ENCODE assay signal across 13 mouse cellular contexts in the genomic region with DNA sequence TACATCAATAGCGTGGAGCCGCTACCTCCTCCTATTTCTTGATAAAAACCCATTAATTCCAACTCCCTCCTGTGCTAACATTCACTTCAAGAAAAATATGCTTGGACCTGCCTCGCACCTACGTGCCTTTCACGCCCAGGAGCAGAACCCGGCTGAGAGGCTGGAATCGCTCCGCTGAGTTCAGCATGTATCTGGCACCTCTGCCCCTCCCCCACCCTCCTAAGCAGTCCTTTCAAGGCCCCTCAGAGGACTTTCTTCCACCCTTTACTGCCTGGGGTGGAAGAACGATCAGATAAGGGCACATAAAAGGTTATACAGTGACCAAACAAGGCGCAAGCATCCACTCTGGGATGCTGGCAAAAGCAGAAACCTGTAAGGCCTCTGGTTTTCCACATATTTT. TPM values are rescaled to one million over a fixed set of nuclear protein-coding genes. Genes with fewer than 3 reads are reported as not detected.
DNase-seq lines count a peak whose midpoint lies in the region; ATAC-seq and TF ChIP-seq lines count a peak whose summit lies in the region.
"Had no signal": no experiment of that assay in that cellular context is flagged by ENCODE, and none has a peak within 500 bp of the region (broad histone marks: within the 10 kb centered on the region; RNA-seq: fewer than 3 reads in every experiment).

No protein-coding gene starts in this region.

- DNase-seq in heart, postnatal 25 days (ENCODE audit: low spot score): no peak
- no peak for DNase-seq in ES-E14 (ENCODE audit: low read depth, low spot score)
- no peak for DNase-seq in thymus, adult 2 months
- DNase-seq in layer of hippocampus, adult 9-10 months (ENCODE audit: low spot score): no peak
- no peak for DNase-seq in gastrocnemius, adult 18-20 months (ENCODE audit: low spot score)
- DNase-seq: cerebellum, adult 18-20 months had no signal

- H3K27ac ChIP-seq in heart, embryonic 13.5 days (replicated peaks): no peak overlapping the region
- no peak overlapping the region for H3K27ac ChIP-seq in ES-E14 (ENCODE audit: insufficient read depth, low read depth, low read length, poor library complexity, severe bottlenecking)
- 0 out of 2 replicates have a peak overlapping the region, but pooled peaks have one; percentile 68 for H3K27ac ChIP-seq in intestine, embryonic 15.5 days
- no peak overlapping the region for H3K27ac ChIP-seq in midbrain, embryonic 12.5 days (replicated peaks)
- H3K27ac ChIP-seq in thymus, adult 2 months (ENCODE audit: control insufficient read depth, insufficient read depth, low read length): no peak overlapping the region
- H3K27ac ChIP-seq: hindbrain, postnatal 0 days; liver, embryonic 14.5 days; neural tube, embryonic 12.5 days had no signal

- ATAC-seq in heart, embryonic 13.5 days (ENCODE audit: extremely low read depth, insufficient number of reproducible peaks, low FRiP score, low TSS enrichment): no peak
- ATAC-seq in intestine, embryonic 15.5 days: peak; percentile 90
- ATAC-seq in midbrain, embryonic 12.5 days (ENCODE audit: low FRiP score, low read depth): no peak
- ATAC-seq: hindbrain, postnatal 0 days had no signal

- peaks cover 8% of the 10 kb centered on the region for H3K4me1 ChIP-seq in heart, embryonic 13.5 days
- peaks cover 4 to 22% of the 10 kb centered on the region in 2 experiments; a peak in 2 of 4 replicates for H3K4me1 ChIP-seq in ES-E14 (ENCODE audit: control insufficient read depth in 2 of 2, insufficient read depth in 2 of 2, low read length in 2 of 2, poor library complexity in 1 of 2)
- no peaks in the 10 kb centered on the region for H3K4me1 ChIP-seq in intestine, embryonic 15.5 days (replicated peaks)
- peaks cover 5% of the 10 kb centered on the region for H3K4me1 ChIP-seq in midbrain, embryonic 12.5 days
- no peaks in the 10 kb centered on the region for H3K4me1 ChIP-seq in thymus, adult 2 months (replicated peaks; ENCODE audit: control insufficient read depth, insufficient read depth, low read length)

- no peak overlapping the region for H3K4me3 ChIP-seq in heart, embryonic 13.5 days
- peak overlapping the region in 1 of 2 experiments; percentile 19; a peak in 1 of 4 replicates for H3K4me3 ChIP-seq in ES-E14 (ENCODE audit: insufficient read depth in 1 of 2, low read depth in 1 of 2, low read length in 2 of 2, poor library complexity in 1 of 2, severe bottlenecking in 1 of 2)
- H3K4me3 ChIP-seq in intestine, embryonic 15.5 days (replicated peaks): no peak overlapping the region
- H3K4me3 ChIP-seq in midbrain, embryonic 12.5 days: no peak overlapping the region
- no peak overlapping the region for H3K4me3 ChIP-seq in thymus, adult 2 months (ENCODE audit: control insufficient read depth, insufficient read depth, low read length)
- H3K4me3 ChIP-seq: neural tube, embryonic 12.5 days had no signal

- peak overlapping the region; percentile 35 for H3K4me2 ChIP-seq in heart, embryonic 13.5 days
- H3K4me2 ChIP-seq in intestine, embryonic 15.5 days (replicated peaks): no peak overlapping the region; the same call in 1 of the 2 replicates
- peak overlapping the region; percentile 25 for H3K4me2 ChIP-seq in midbrain, embryonic 12.5 days (replicated peaks)
- H3K4me2 ChIP-seq: neural tube, embryonic 12.5 days had no signal

- no peaks in the 10 kb centered on the region for H3K36me3 ChIP-seq in heart, embryonic 13.5 days
- H3K36me3 ChIP-seq in ES-E14 (ENCODE audit: control insufficient read depth, insufficient read depth, low read length, poor library complexity, severe bottlenecking): no peaks in the 10 kb centered on the region
- no peaks in the 10 kb centered on the region for H3K36me3 ChIP-seq in intestine, embryonic 15.5 days
- no peaks in the 10 kb centered on the region for H3K36me3 ChIP-seq in midbrain, embryonic 12.5 days
- no peaks in the 10 kb centered on the region for H3K36me3 ChIP-seq in thymus, adult 2 months (ENCODE audit: control insufficient read depth, insufficient read depth, low read length)
- H3K36me3 ChIP-seq: neural tube, embryonic 12.5 days had no signal

- 0 out of 2 replicates have a peak overlapping the region, but pooled peaks have one; percentile 2 for H3K9ac ChIP-seq in heart, embryonic 13.5 days
- peak overlapping the region; percentile 19; the same call in 1 of the 2 replicates for H3K9ac ChIP-seq in ES-E14 (ENCODE audit: insufficient read depth, low read depth, low read length, poor library complexity, severe bottlenecking)
- no peak overlapping the region for H3K9ac ChIP-seq in intestine, embryonic 15.5 days
- no peak overlapping the region for H3K9ac ChIP-seq in midbrain, embryonic 12.5 days (replicated peaks)
- H3K9ac ChIP-seq: liver, embryonic 14.5 days; neural tube, embryonic 12.5 days had no signal

- WGBS in heart, embryonic 13.5 days: 13% methylated on average over 10 of the region's 10 CpGs
- WGBS in intestine, embryonic 15.5 days: 8% methylated on average over 10 of the region's 10 CpGs
- 9% methylated on average over 10 of the region's 10 CpGs for WGBS in midbrain, embryonic 12.5 days
- 81% methylated on average over 10 of the region's 10 CpGs for whole genome bisulfite sequencing in thymus, adult 2 months

- H3K9me3 ChIP-seq in heart, embryonic 13.5 days: no peaks in the 10 kb centered on the region
- no peaks in the 10 kb centered on the region for H3K9me3 ChIP-seq in ES-E14 (ENCODE audit: control insufficient read depth, insufficient read depth, low read depth, low read length)
- no peaks in the 10 kb centered on the region for H3K9me3 ChIP-seq in intestine, embryonic 15.5 days
- H3K9me3 ChIP-seq in midbrain, embryonic 12.5 days: no peaks in the 10 kb centered on the region
- H3K9me3 ChIP-seq: neural tube, embryonic 12.5 days had no signal

- no peak for TF ChIP-seq POLR2A in thymus, adult 2 months (IDR thresholded peaks at IDR 0.05; ENCODE audit: control insufficient read depth, extremely low read depth, insufficient read depth, low read length, poor library complexity)

- in situ Hi-C loops in ES-E14 (cut with MboI; ENCODE audit: low sequenced_read_pairs in 2 of 2, unreplicated experiment in 2 of 2): no loop called here

- intact Hi-C loops in heart, postnatal 25 days (cut with DNase I): no loop called here

- peaks cover 7% of the 10 kb centered on the region; the same call in 1 of the 2 replicates for H3K27me3 ChIP-seq in heart, embryonic 13.5 days (replicated peaks)
- H3K27me3 ChIP-seq in intestine, embryonic 15.5 days (replicated peaks): no peaks in the 10 kb centered on the region
- 0 out of 2 replicates have a peak, but pooled peaks cover 4% of the 10 kb centered on the region for H3K27me3 ChIP-seq in midbrain, embryonic 12.5 days
- no peaks in the 10 kb centered on the region for H3K27me3 ChIP-seq in thymus, adult 2 months (ENCODE audit: control insufficient read depth, insufficient read depth, low read length)
- H3K27me3 ChIP-seq: neural tube, embryonic 12.5 days had no signal

- no peak for TF ChIP-seq CTCF in thymus, adult 2 months (IDR thresholded peaks at IDR 0.05; ENCODE audit: borderline replicate concordance, control insufficient read depth, extremely low read depth, insufficient read depth, low read length, poor library complexity)

TF ChIP-seq in ES-E14, 5 proteins besides CTCF, POLR2A, EP300 and RAD21:
- TF ChIP-seq CHD2 (IDR thresholded peaks at IDR 0.05; ENCODE audit: low read depth, low read length) (no peak), HCFC1 (IDR thresholded peaks at IDR 0.05; ENCODE audit: borderline replicate concordance, insufficient read depth, low read length) (no peak), ZC3H11A (IDR thresholded peaks at IDR 0.05; ENCODE audit: borderline replicate concordance, low read depth, low read length) (no peak), ZNF384 (IDR thresholded peaks at IDR 0.05; ENCODE audit: low read depth, low read length) (no peak), MAFK (IDR thresholded peaks at IDR 0.05; ENCODE audit: insufficient read depth, low read depth, low read length) (no peak)

RNA-seq across cellular contexts. Expression of gene Lrp2, which starts 26.4 kb away (rescaled TPM):
- 0.45 and 0.57 TPM in 2 replicates for polyA plus RNA-seq in heart, embryonic 13.5 days (2015; fragmentation: Nextera tagmentation; extraction: Ambion mirVana)
- total RNA-seq in heart, postnatal 25 days (2021): 1 to 10 TPM; 1.1 to 1.4 TPM
- 103 and 124 TPM in 2 replicates for total RNA-seq in ES-E14 (2012; rRNA removed)
- polyA plus RNA-seq in intestine, embryonic 15.5 days (2015; fragmentation: Nextera tagmentation; extraction: Ambion mirVana): 2.1 and 2.3 TPM in 2 replicates
- 5.7 and 6.9 TPM in 2 replicates for polyA plus RNA-seq in midbrain, embryonic 12.5 days (2016; fragmentation: Nextera tagmentation; extraction: Ambion mirVana)
- 0.11 and 0.50 TPM in 2 replicates for polyA plus RNA-seq in thymus, adult 2 months (2012; rRNA removed)
- total RNA-seq in gastrocnemius, adult 18-20 months (2021): under 1 TPM in 1 of 2 experiments, not detected in 1; 0.30 TPM

RNA-seq across cellular contexts. Expression of gene Bbs5, which starts 34.7 kb away (rescaled TPM):
- polyA plus RNA-seq in heart, embryonic 13.5 days (2015; fragmentation: Nextera tagmentation; extraction: Ambion mirVana): 9.6 and 13.3 TPM in 2 replicates
- total RNA-seq in heart, postnatal 25 days (2021): 1 to 10 TPM; 4.2 to 5.1 TPM
- 7.8 and 8.3 TPM in 2 replicates for total RNA-seq in ES-E14 (2012; rRNA removed)
- polyA plus RNA-seq in intestine, embryonic 15.5 days (2015; fragmentation: Nextera tagmentation; extraction: Ambion mirVana): 10.4 and 15.8 TPM in 2 replicates
- polyA plus RNA-seq in midbrain, embryonic 12.5 days (2016; fragmentation: Nextera tagmentation; extraction: Ambion mirVana): 18.6 and 21.1 TPM in 2 replicates
- polyA plus RNA-seq in thymus, adult 2 months (2012; rRNA removed): 0.39 and 0.45 TPM in 2 replicates
- total RNA-seq in gastrocnemius, adult 18-20 months (2021): 1 to 10 TPM; 3.4 TPM

RNA-seq across cellular contexts. Expression of gene Klhl41, which starts 57.7 kb away (rescaled TPM):
- 14.2 and 17.4 TPM in 2 replicates for polyA plus RNA-seq in heart, embryonic 13.5 days (2015; fragmentation: Nextera tagmentation; extraction: Ambion mirVana)
- total RNA-seq in heart, postnatal 25 days (2021): 10 to 100 TPM; 69.8 to 78.5 TPM
- 0.37 and 0.40 TPM in 2 replicates for total RNA-seq in ES-E14 (2012; rRNA removed)
- 0.09 and 0.34 TPM in 2 replicates for polyA plus RNA-seq in intestine, embryonic 15.5 days (2015; fragmentation: Nextera tagmentation; extraction: Ambion mirVana)
- 0.27 and 0.34 TPM in 2 replicates for polyA plus RNA-seq in midbrain, embryonic 12.5 days (2016; fragmentation: Nextera tagmentation; extraction: Ambion mirVana)
- polyA plus RNA-seq in thymus, adult 2 months (2012; rRNA removed): 0.43 TPM in 1 of 2 replicates, not detected in the other
- total RNA-seq in gastrocnemius, adult 18-20 months (2021): 100 to 1,000 TPM; 665 to 708 TPM
- total RNA-seq: hindbrain, postnatal 0 days had no signal
- polyA plus RNA-seq: spleen, adult 2 months had no signal

Comparison
In these comparisons a context has a peak if more than half of its experiments do, and no peak if none do; other contexts are left out.
1. H3K9ac ChIP-seq: peak in heart, embryonic 13.5 days (single experiment) and ES-E14 (single experiment); none in intestine, embryonic 15.5 days (single experiment) and midbrain, embryonic 12.5 days (single experiment).
2. RNA of gene Klhl41, which starts 57.7 kb away (polyA plus RNA-seq): 14.2 to 17.4 TPM in heart, embryonic 13.5 days; 0.43 TPM in thymus, adult 2 months, 0.09 to 0.34 TPM in intestine, embryonic 15.5 days and 0.27 to 0.34 TPM in midbrain, embryonic 12.5 days; every median in the first group is over 10 times any median in the second.